Mouse (Mus musculus) neural tube, embryonic 15.5 days (tissue): ENCODE data around the gene Zdhhc5. TPM values are rescaled to one million over a fixed set of nuclear protein-coding genes. Genes with fewer than 3 reads are reported as not detected.
"Not testable (repeated sequence)": the region's sequence is repeated elsewhere in the genome, so short reads cannot be mapped to it uniquely, and the experiment has no call there.

ENCODE experiments used
- ATAC-seq: fragments of 200-750 bp; cut with Nextera tagmentation; 2 replicates; pipeline ENCODE4 v1.8.0; 2017; ENCODE audit warnings: mild to moderate bottlenecking, moderate TSS enrichment, moderate library complexity; ENCODE audit not compliant: low FRiP score
- H3K27ac ChIP-seq: fragments of 300-500 bp; sonication (generic); replicated peaks from 2 replicates; pipeline ENCODE4 v1.5.1; 2015; ENCODE audit warnings: mild to moderate bottlenecking, inconsistent platforms
- H3K27me3 ChIP-seq: fragments of 300-500 bp; sonication (generic); replicated peaks from 2 replicates; pipeline ENCODE4 v1.6.1; 2015; ENCODE audit warnings: inconsistent platforms
- H3K36me3 ChIP-seq: fragments of 300-500 bp; sonication (generic); 2 replicates; pipeline ENCODE4 v1.6.1; 2015; ENCODE audit warnings: inconsistent platforms
- H3K4me1 ChIP-seq: fragments of 300-500 bp; sonication (generic); 2 replicates; pipeline ENCODE4 v1.6.1; 2015; ENCODE audit warnings: inconsistent platforms
- H3K4me2 ChIP-seq: fragments of 300-500 bp; sonication (generic); 2 replicates; pipeline ENCODE4 v1.6.1; 2015; ENCODE audit warnings: inconsistent platforms, mild to moderate bottlenecking, moderate library complexity
- H3K4me3 ChIP-seq: fragments of 300-500 bp; sonication (generic); replicated peaks from 2 replicates; pipeline ENCODE4 v1.5.1; 2015; ENCODE audit warnings: mild to moderate bottlenecking, inconsistent platforms
- H3K9ac ChIP-seq: fragments of 300-500 bp; sonication (generic); replicated peaks from 2 replicates; pipeline ENCODE4 v1.6.1; 2015; ENCODE audit warnings: mild to moderate bottlenecking, inconsistent platforms
- H3K9me3 ChIP-seq: fragments of 300-500 bp; sonication (generic); replicated peaks from 2 replicates; pipeline ENCODE4 v1.6.1; 2016; ENCODE audit warnings: inconsistent platforms
- WGBS: fragments of 180-500 bp; shearing (Covaris S2); methylation state at CpG from one replicate; pipeline ENCODE4 v1.1.7; 2015; ENCODE audit warnings: mixed read lengths; 5-methylcytosine and 5-hydroxymethylcytosine counted together
- polyA plus RNA-seq: library from polyadenylated mRNA; unstranded; fragments of >200 nt; fragmentation: Nextera tagmentation; extraction: Ambion mirVana; gene quantifications from 2 replicates; pipeline ENCODE4 v1.2.1, GENCODE M21; 2015

The Zdhhc5 gene
- polyA plus RNA-seq, 1 experiment from 2014 or later, result 15.6 TPM

- 3% methylated on average over 8 of the region's 8 CpGs for WGBS
- H3K4me3 ChIP-seq, result peak within 1 kb of the TSS; percentile 62
- peak; percentile 85 for ATAC-seq
- no peaks in the 10 kb centered on the region for H3K27me3 ChIP-seq
- peaks cover 57% of the 10 kb centered on the region for H3K4me1 ChIP-seq
- H3K9me3 ChIP-seq, result no peaks in the 10 kb centered on the region
- H3K4me2 ChIP-seq, result peak within 1 kb of the TSS; percentile 79
- H3K27ac ChIP-seq, result peak within 1 kb of the TSS; percentile 88
- H3K36me3 ChIP-seq, result no peaks in the 10 kb centered on the region
- H3K9ac ChIP-seq, result peak within 1 kb of the TSS; percentile 71
Observed at GRCm38 (mm10) chr2:84733579-84734300, 18.8 kb upstream of the Zdhhc5 start, which contains the start of gene Ypel4. Gene Ypel4, plus strand, starts transcription at chr2:84734058.

- Histone ChIP-seq H3K27ac (no peak overlapping the region), H3K4me3 (no peak overlapping the region), H3K27me3 (no peaks in the 10 kb centered on the region), H3K4me1 (peaks cover 45% of the 10 kb centered on the region), H3K36me3 (no peaks in the 10 kb centered on the region), H3K9me3 (no peaks in the 10 kb centered on the region), H3K4me2 (no peak overlapping the region), H3K9ac (no peak overlapping the region)
- WGBS, result 84% methylated on average over 1 of the region's 1 CpGs
- no peak for ATAC-seq
Observed at GRCm38 (mm10) chr2:84732394-84732793, 17.4 kb upstream of the Zdhhc5 start.

- H3K9ac ChIP-seq, result no peak overlapping the region
- H3K4me1 ChIP-seq, result peaks cover 39% of the 10 kb centered on the region
- no peaks in the 10 kb centered on the region for H3K36me3 ChIP-seq
- 84% methylated on average over 3 of the region's 3 CpGs for WGBS
- H3K9me3 ChIP-seq, result no peaks in the 10 kb centered on the region
- no peak overlapping the region for H3K4me2 ChIP-seq
- H3K27ac ChIP-seq, result no peak overlapping the region
- no peak overlapping the region for H3K4me3 ChIP-seq
- no peaks in the 10 kb centered on the region for H3K27me3 ChIP-seq
- no peak for ATAC-seq
Observed at GRCm38 (mm10) chr2:84731206-84731605, 16.2 kb upstream of the Zdhhc5 start.

- H3K4me1 ChIP-seq, result peaks cover 26% of the 10 kb centered on the region
- not testable (repeated sequence) for H3K9me3 ChIP-seq, H3K27ac ChIP-seq, ATAC-seq, H3K4me3 ChIP-seq, H3K27me3 ChIP-seq, H3K9ac ChIP-seq, H3K4me2 ChIP-seq
- 87% methylated on average over 5 of the region's 5 CpGs for WGBS
- H3K36me3 ChIP-seq, result peaks cover 15% of the 10 kb centered on the region
Observed at GRCm38 (mm10) chr2:84728191-84728590, 13.2 kb upstream of the Zdhhc5 start.

- H3K27ac ChIP-seq, result peak within 1 kb of the TSS; percentile 88
- H3K4me1 ChIP-seq, result peaks cover 24% of the 10 kb centered on the region
- ATAC-seq, result peak; percentile 95
- H3K4me3 ChIP-seq, result peak within 1 kb of the TSS; percentile 61
- H3K4me2 ChIP-seq, result peak within 1 kb of the TSS; percentile 82
- peaks cover 17% of the 10 kb centered on the region for H3K36me3 ChIP-seq
- no peaks in the 10 kb centered on the region for H3K9me3 ChIP-seq
- under 1% methylated on average over 39 of the region's 39 CpGs for WGBS
- peak within 1 kb of the TSS; percentile 61 for H3K9ac ChIP-seq
- H3K27me3 ChIP-seq, result no peaks in the 10 kb centered on the region
Observed at GRCm38 (mm10) chr2:84727172-84727858, 12.3 kb upstream of the Zdhhc5 start, which contains the start of gene Clp1. Gene Clp1, minus strand, starts transcription at chr2:84727350.

- Histone ChIP-seq H3K27me3 (no peaks in the 10 kb centered on the region), H3K4me3 (peak overlapping the region; percentile 61), H3K9me3 (no peaks in the 10 kb centered on the region), H3K36me3 (peaks cover 18% of the 10 kb centered on the region), H3K4me2 (peak overlapping the region; percentile 82), H3K27ac (peak overlapping the region; percentile 64; the same call in 1 of the 2 replicates), H3K4me1 (peaks cover 24% of the 10 kb centered on the region), H3K9ac (peak overlapping the region; percentile 61)
- WGBS, result 4% methylated on average over 9 of the region's 9 CpGs
- peak; percentile 0; the same call in 1 of the 2 replicates for ATAC-seq
Observed at GRCm38 (mm10) chr2:84726716-84727115, 11.7 kb upstream of the Zdhhc5 start.

- Histone ChIP-seq H3K27ac (no peak overlapping the region), H3K4me1 (peaks cover 29% of the 10 kb centered on the region), H3K9ac (no peak overlapping the region), H3K9me3 (no peaks in the 10 kb centered on the region), H3K4me2 (peak overlapping the region; percentile 82), H3K36me3 (peaks cover 22% of the 10 kb centered on the region), H3K4me3 (peak overlapping the region; percentile 61; the same call in 1 of the 2 replicates), H3K27me3 (no peaks in the 10 kb centered on the region)
- ATAC-seq, result no peak
- WGBS, result 97% methylated on average over 10 of the region's 10 CpGs
Observed at GRCm38 (mm10) chr2:84725770-84726169, 10.8 kb upstream of the Zdhhc5 start.

- Histone ChIP-seq H3K9me3 (no peaks in the 10 kb centered on the region), H3K4me2 (no peak overlapping the region), H3K4me1 (peaks cover 29% of the 10 kb centered on the region), H3K36me3 (peaks cover 22% of the 10 kb centered on the region), H3K9ac (no peak overlapping the region), H3K27me3 (no peaks in the 10 kb centered on the region), H3K27ac (no peak overlapping the region), H3K4me3 (no peak overlapping the region)
- no peak for ATAC-seq
- 96% methylated on average over 14 of the region's 14 CpGs for WGBS
Observed at GRCm38 (mm10) chr2:84723856-84724255, 8.9 kb upstream of the Zdhhc5 start.

GRCm38 (mm10) chr2:84721182-84721581 is 6.2 kb upstream of the Zdhhc5 start:
- H3K36me3 ChIP-seq, result peaks cover 22% of the 10 kb centered on the region

GRCm38 (mm10) chr2:84720718-84721117 is 5.7 kb upstream of the Zdhhc5 start:
- Histone ChIP-seq H3K36me3 (peaks cover 21% of the 10 kb centered on the region), H3K9ac (no peak overlapping the region), H3K4me3 (no peak overlapping the region), H3K27me3 (no peaks in the 10 kb centered on the region), H3K4me1 (peaks cover 25% of the 10 kb centered on the region), H3K27ac (no peak overlapping the region), H3K9me3 (no peaks in the 10 kb centered on the region), H3K4me2 (no peak overlapping the region)
- ATAC-seq, result no peak
- WGBS, result 93% methylated on average over 2 of the region's 2 CpGs

More at GRCm38 (mm10) chr2:84721182-84721581, 6.2 kb upstream of the Zdhhc5 start:
- H3K4me2 ChIP-seq, result no peak overlapping the region
- no peak for ATAC-seq
- WGBS, result 65% methylated on average over 3 of the region's 3 CpGs
- no peak overlapping the region for H3K4me3 ChIP-seq
- H3K27me3 ChIP-seq, result no peaks in the 10 kb centered on the region
- peaks cover 29% of the 10 kb centered on the region for H3K4me1 ChIP-seq
- H3K9ac ChIP-seq, result no peak overlapping the region
- no peaks in the 10 kb centered on the region for H3K9me3 ChIP-seq
- no peak overlapping the region for H3K27ac ChIP-seq

GRCm38 (mm10) chr2:84717357-84717756 is 2.4 kb upstream of the Zdhhc5 start:
- H3K4me3 ChIP-seq, result no peak overlapping the region
- no peak overlapping the region for H3K27ac ChIP-seq
- WGBS, result 94% methylated on average over 4 of the region's 4 CpGs
- H3K9me3 ChIP-seq, result no peaks in the 10 kb centered on the region
- H3K4me1 ChIP-seq, result peaks cover 29% of the 10 kb centered on the region
- no peaks in the 10 kb centered on the region for H3K27me3 ChIP-seq
- no peak overlapping the region for H3K9ac ChIP-seq
- H3K4me2 ChIP-seq, result no peak overlapping the region
- no peak for ATAC-seq
- H3K36me3 ChIP-seq, result peaks cover 4% of the 10 kb centered on the region; the same call in 1 of the 2 replicates
